Mouse (Mus musculus) adrenal gland, adult 2 months (tissue): ENCODE data around the gene Cd3eap. TPM values are rescaled to one million over a fixed set of nuclear protein-coding genes. Genes with fewer than 3 reads are reported as not detected.

Experiments
- DNase-seq: peaks from one replicate; pipeline ENCODE4 v3.0.0; 2021
- polyA plus RNA-seq: library from polyadenylated mRNA; depleted of rRNA; stranded (reverse); fragments of >200 nt; gene quantifications from 2 replicates; pipeline ENCODE4 v1.2.3, GENCODE M21; 2012
- total RNA-seq, 2 experiments: library from RNA; stranded (reverse); gene quantifications; 2 replicates each; pipeline ENCODE4 v1.2.3; 2021

Cd3eap gene
- total and polyA plus RNA-seq, 3 experiments: 13.2 to 21.5 (median 13.3) TPM

- no peak for DNase-seq
These were observed 3.0 kb upstream of the Cd3eap start for GRCm38 (mm10) chr7:19362276-19362675.

GRCm38 (mm10) chr7:19361720-19362119 is 2.4 kb upstream of the Cd3eap start:
- peak; percentile 81 for DNase-seq

- peak; percentile 96 for DNase-seq
These were observed 1.7 kb upstream of the Cd3eap start for GRCm38 (mm10) chr7:19360944-19361343.

- DNase-seq: peak; percentile 89
These were observed 784 bp upstream of the Cd3eap start for GRCm38 (mm10) chr7:19359892-19360641.

GRCm38 (mm10) chr7:19358634-19359033 is 649 bp downstream of the Cd3eap start:
- DNase-seq: no peak

- DNase-seq: no peak
These were observed 1.6 kb downstream of the Cd3eap start for GRCm38 (mm10) chr7:19357381-19358375.

- DNase-seq: no peak
These were observed 3.0 kb downstream of the Cd3eap start for GRCm38 (mm10) chr7:19356311-19356710.

- no peak for DNase-seq
These were observed 4.3 kb downstream of the Cd3eap start for GRCm38 (mm10) chr7:19354991-19355390.

GRCm38 (mm10) chr7:19350221-19350620 is 9.1 kb downstream of the Cd3eap start:
- DNase-seq: no peak

GRCm38 (mm10) chr7:19349188-19349915 is 9.9 kb downstream of the Cd3eap start:
- no peak for DNase-seq

GRCm38 (mm10) chr7:19344938-19345471 is 14.3 kb downstream of the Cd3eap start:
- peak; percentile 95 for DNase-seq

- DNase-seq: no peak
These were observed 14.9 kb downstream of the Cd3eap start, which contains the start of gene Ercc1 for GRCm38 (mm10) chr7:19344237-19344847. Ercc1 (plus strand) TSS chr7:19344778.

- peak; percentile 71 for DNase-seq
These were observed 16.0 kb downstream of the Cd3eap start for GRCm38 (mm10) chr7:19343210-19343808.

- DNase-seq: peak; percentile 86
These were observed 16.7 kb downstream of the Cd3eap start for GRCm38 (mm10) chr7:19342481-19343027.

GRCm38 (mm10) chr7:19341761-19342409 is 17.4 kb downstream of the Cd3eap start:
- peak; percentile 56 for DNase-seq

- DNase-seq: no peak
These were observed 18.0 kb downstream of the Cd3eap start for GRCm38 (mm10) chr7:19341250-19341649.

GRCm38 (mm10) chr7:19338596-19338995 is 20.7 kb downstream of the Cd3eap start:
- peak; percentile 43 for DNase-seq

- DNase-seq: peak; percentile 44
These were observed 21.2 kb downstream of the Cd3eap start for GRCm38 (mm10) chr7:19338060-19338459.

GRCm38 (mm10) chr7:19337122-19337521 is 22.2 kb downstream of the Cd3eap start:
- DNase-seq: no peak

- no peak for DNase-seq
These were observed 23.7 kb downstream of the Cd3eap start for GRCm38 (mm10) chr7:19335583-19335982.
